Mouse (Mus musculus): ENCODE results near the gene Pip5k1c. TPM values are rescaled to one million over a fixed set of nuclear protein-coding genes. Genes with fewer than 3 reads are reported as not detected.

The Pip5k1c gene
- total and polyA plus RNA-seq, 2 experiments from 2014 or later = 21.4 to 38.5 TPM

- Histone ChIP-seq H3K4me2 (ENCODE audit: low read depth, low read length) (no peak overlapping the region), H3K4me3 (ENCODE audit: low read depth, low read length) (no peak overlapping the region), H3K9me3 (replicated peaks; ENCODE audit: control insufficient read depth, low read length) (peaks cover 8% of the 10 kb centered on the region; the same call in 1 of the 2 replicates), H3K9ac (replicated peaks; ENCODE audit: low read depth, low read length) (no peak overlapping the region), H3K27me3 (ENCODE audit: control insufficient read depth, insufficient read depth, low read length) (peaks cover 31% of the 10 kb centered on the region), H3K27ac (ENCODE audit: low read depth) (no peak overlapping the region), H3K36me3 (replicated peaks; ENCODE audit: control insufficient read depth, insufficient read depth, low read length) (peaks cover 18% of the 10 kb centered on the region), H3K4me1 (ENCODE audit: control insufficient read depth, insufficient read depth) (peaks cover 6% of the 10 kb centered on the region)
- TF ChIP-seq CTCF (IDR thresholded peaks at IDR 0.05; ENCODE audit: low read depth) (no peak), EP300 (IDR thresholded peaks at IDR 0.05; ENCODE audit: low read depth) (no peak)
- DNase-seq (ENCODE audit: low spot score) (no peak), ATAC-seq (ENCODE audit: insufficient read depth, low read depth) (no peak)
- 85% methylated on average over 4 of the region's 4 CpGs for WGBS
These were observed 31.7 kb upstream of the Pip5k1c start for GRCm38 (mm10) chr10:81261025-81261424.

DNA sequence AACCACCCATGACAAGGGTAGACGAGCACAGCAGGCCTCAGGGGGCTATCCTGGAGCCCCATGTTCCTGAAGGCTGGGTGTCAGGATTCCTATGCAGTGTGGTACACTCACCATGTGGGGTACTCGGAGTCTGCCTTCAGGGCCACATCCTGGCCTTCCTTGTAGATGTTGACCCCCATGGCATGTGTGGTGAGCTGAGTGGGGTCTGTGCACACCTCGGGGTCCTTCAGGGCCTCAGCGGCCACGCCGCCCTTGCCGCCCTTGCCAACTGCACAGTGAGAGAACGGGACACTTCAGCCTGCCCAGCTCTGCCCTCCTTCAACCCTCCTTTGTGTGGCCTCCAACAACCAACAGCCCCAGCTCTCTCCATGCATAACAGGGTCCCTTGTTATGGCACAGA is 27.2 kb upstream of the Pip5k1c start:
- H3K4me2 ChIP-seq (ENCODE audit: low read depth, low read length) = peak overlapping the region; percentile 71; the same call in 1 of the 2 replicates
- no peak overlapping the region; the same call in 1 of the 2 replicates for H3K4me3 ChIP-seq (ENCODE audit: low read depth, low read length)
- WGBS = 93% methylated on average over 8 of the region's 8 CpGs
- no peak overlapping the region for H3K9ac ChIP-seq (replicated peaks; ENCODE audit: low read depth, low read length)
- DNase-seq (ENCODE audit: low spot score) = no peak
- TF ChIP-seq CTCF (IDR thresholded peaks at IDR 0.05; ENCODE audit: low read depth) (no peak), EP300 (IDR thresholded peaks at IDR 0.05; ENCODE audit: low read depth) (no peak)
- H3K9me3 ChIP-seq (replicated peaks; ENCODE audit: control insufficient read depth, low read length) = peaks cover 3% of the 10 kb centered on the region; the same call in 1 of the 2 replicates
- H3K36me3 ChIP-seq (replicated peaks; ENCODE audit: control insufficient read depth, insufficient read depth, low read length) = peaks cover 18% of the 10 kb centered on the region
- no peaks in the 10 kb centered on the region for H3K27me3 ChIP-seq (ENCODE audit: control insufficient read depth, insufficient read depth, low read length)
- no peak overlapping the region for H3K27ac ChIP-seq (ENCODE audit: low read depth)
- H3K4me1 ChIP-seq (ENCODE audit: control insufficient read depth, insufficient read depth) = peaks cover 7% of the 10 kb centered on the region; the same call in 1 of the 2 replicates
- no peak for ATAC-seq (ENCODE audit: insufficient read depth, low read depth)

GRCm38 (mm10) chr10:81266211-81267105 is 26.3 kb upstream of the Pip5k1c start, which contains the start of the genes Mrpl54 and Apba3:
Gene Mrpl54, minus strand, starts transcription at chr10:81266934.
Gene Apba3, plus strand, starts transcription at chr10:81266960.
- peaks cover 26% of the 10 kb centered on the region for H3K36me3 ChIP-seq (replicated peaks; ENCODE audit: control insufficient read depth, insufficient read depth, low read length)
- no peaks in the 10 kb centered on the region for H3K9me3 ChIP-seq (replicated peaks; ENCODE audit: control insufficient read depth, low read length)
- H3K4me3 ChIP-seq (ENCODE audit: low read depth, low read length) = peak within 1 kb of the TSS; percentile 81
- DNase-seq (ENCODE audit: low spot score) (peak; percentile 95), ATAC-seq (ENCODE audit: insufficient read depth, low read depth) (peak; percentile 94)
- H3K4me2 ChIP-seq (ENCODE audit: low read depth, low read length) = peak within 1 kb of the TSS; percentile 82
- peak within 1 kb of the TSS; percentile 86 for H3K9ac ChIP-seq (replicated peaks; ENCODE audit: low read depth, low read length)
- H3K4me1 ChIP-seq (ENCODE audit: control insufficient read depth, insufficient read depth) = peaks cover 7% of the 10 kb centered on the region; the same call in 1 of the 2 replicates
- peak within 1 kb of the TSS; percentile 76 for H3K27ac ChIP-seq (ENCODE audit: low read depth)
- TF ChIP-seq EP300 (IDR thresholded peaks at IDR 0.05; ENCODE audit: low read depth) (no peak), CTCF (IDR thresholded peaks at IDR 0.05; ENCODE audit: low read depth) (no peak)
- WGBS = under 1% methylated on average over 48 of the region's 48 CpGs
- H3K27me3 ChIP-seq (ENCODE audit: control insufficient read depth, insufficient read depth, low read length) = no peaks in the 10 kb centered on the region

DNA sequence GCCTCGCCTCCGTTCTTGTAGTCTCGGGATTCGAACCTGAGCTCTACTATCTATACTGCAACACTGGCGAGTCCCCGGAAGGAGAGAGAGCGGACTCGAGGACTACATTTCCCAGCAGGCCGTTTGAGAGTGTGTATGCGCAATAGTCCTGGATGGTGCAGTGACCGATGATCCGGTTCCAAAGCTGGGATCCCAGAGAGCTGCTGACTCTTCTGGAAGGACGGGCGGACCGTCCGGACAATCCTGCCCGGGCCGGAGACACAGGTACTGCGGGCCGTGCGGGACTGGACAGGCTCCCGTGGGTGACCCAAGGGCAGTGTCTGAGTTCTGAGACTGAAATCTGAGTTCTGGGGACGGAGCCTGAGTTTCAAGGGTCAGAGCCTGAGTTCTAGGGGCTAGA is 24.7 kb upstream of the Pip5k1c start:
- Histone ChIP-seq H3K9ac (replicated peaks; ENCODE audit: low read depth, low read length) (peak overlapping the region; percentile 86), H3K36me3 (replicated peaks; ENCODE audit: control insufficient read depth, insufficient read depth, low read length) (peaks cover 42% of the 10 kb centered on the region), H3K4me3 (ENCODE audit: low read depth, low read length) (peak overlapping the region; percentile 81), H3K4me2 (ENCODE audit: low read depth, low read length) (peak overlapping the region; percentile 82), H3K27me3 (ENCODE audit: control insufficient read depth, insufficient read depth, low read length) (no peaks in the 10 kb centered on the region), H3K27ac (ENCODE audit: low read depth) (peak overlapping the region; percentile 66), H3K9me3 (replicated peaks; ENCODE audit: control insufficient read depth, low read length) (no peaks in the 10 kb centered on the region), H3K4me1 (ENCODE audit: control insufficient read depth, insufficient read depth) (peaks cover 7% of the 10 kb centered on the region; the same call in 1 of the 2 replicates)
- WGBS = 3% methylated on average over 23 of the region's 23 CpGs
- DNase-seq (ENCODE audit: low spot score) (peak; percentile 94), ATAC-seq (ENCODE audit: insufficient read depth, low read depth) (peak; percentile 59)
- TF ChIP-seq CTCF (IDR thresholded peaks at IDR 0.05; ENCODE audit: low read depth) (no peak), EP300 (IDR thresholded peaks at IDR 0.05; ENCODE audit: low read depth) (no peak)

DNA sequence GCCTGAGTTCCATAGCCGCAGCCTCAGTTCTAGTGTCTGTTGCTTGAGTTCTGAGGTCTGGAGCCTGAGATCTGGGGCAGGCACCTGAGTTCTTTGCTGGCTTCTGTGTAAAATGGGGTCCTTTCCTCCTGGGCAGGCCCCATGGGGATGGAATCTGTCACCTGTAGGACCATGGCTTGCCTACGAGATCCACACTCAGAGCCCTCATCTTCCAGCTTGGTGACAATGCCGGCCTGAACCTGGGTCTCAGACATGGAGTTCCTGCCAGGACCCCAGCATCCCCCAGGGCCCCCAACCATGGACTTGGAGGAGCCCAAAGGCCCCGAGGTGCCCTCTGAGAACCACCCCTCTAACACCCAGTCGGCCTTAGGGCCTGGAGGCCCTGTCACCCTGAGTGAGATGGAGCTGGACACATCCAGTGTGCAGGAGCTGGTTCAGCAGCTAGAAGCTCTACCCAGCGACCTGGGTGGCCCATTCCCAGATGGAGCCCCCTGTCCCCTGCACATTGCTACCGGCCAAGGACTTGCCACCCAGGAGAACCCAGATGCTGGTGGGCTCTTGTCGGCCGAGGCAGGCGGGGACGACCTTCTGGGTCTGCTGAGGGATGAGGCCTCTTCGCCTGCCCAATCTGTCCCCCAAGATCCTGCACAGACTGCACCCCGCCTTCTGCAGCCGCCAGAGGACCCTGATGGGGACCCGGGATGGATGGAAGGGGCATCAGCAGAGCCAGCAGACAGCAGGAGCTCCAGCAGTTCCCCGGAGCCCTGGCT is 23.9 kb upstream of the Pip5k1c start:
- DNase-seq (ENCODE audit: low spot score) (no peak), ATAC-seq (ENCODE audit: insufficient read depth, low read depth) (no peak)
- TF ChIP-seq EP300 (IDR thresholded peaks at IDR 0.05; ENCODE audit: low read depth) = no peak
- TF ChIP-seq CTCF (IDR thresholded peaks at IDR 0.05; ENCODE audit: low read depth) = no peak
- peaks cover 45% of the 10 kb centered on the region for H3K36me3 ChIP-seq (replicated peaks; ENCODE audit: control insufficient read depth, insufficient read depth, low read length)
- peak overlapping the region; percentile 82 for H3K4me2 ChIP-seq (ENCODE audit: low read depth, low read length)
- H3K9ac ChIP-seq (replicated peaks; ENCODE audit: low read depth, low read length) = peak overlapping the region; percentile 86
- H3K4me3 ChIP-seq (ENCODE audit: low read depth, low read length) = peak overlapping the region; percentile 81
- peak overlapping the region; percentile 66; the same call in 1 of the 2 replicates for H3K27ac ChIP-seq (ENCODE audit: low read depth)
- 77% methylated on average over 16 of the region's 16 CpGs for WGBS
- H3K9me3 ChIP-seq (replicated peaks; ENCODE audit: control insufficient read depth, low read length) = no peaks in the 10 kb centered on the region
- H3K4me1 ChIP-seq (ENCODE audit: control insufficient read depth, insufficient read depth) = peaks cover 7% of the 10 kb centered on the region; the same call in 1 of the 2 replicates
- H3K27me3 ChIP-seq (ENCODE audit: control insufficient read depth, insufficient read depth, low read length) = no peaks in the 10 kb centered on the region

All from heart, postnatal 0 days (tissue).